Mouse (Mus musculus) brain, embryonic 14.5 days (tissue): ENCODE results near the gene Crat. TPM values are rescaled to one million over a fixed set of nuclear protein-coding genes. Genes with fewer than 3 reads are reported as not detected.

Experiments
- DNase-seq: peaks from one replicate; pipeline ENCODE4 v3.0.0-alpha.2; 2011; ENCODE audit warnings: low read depth
- CTCF ChIP-seq: fragments of 200-500 bp; IDR thresholded peaks from 2 replicates; pipeline ENCODE4 v1.5.1; 2012; ENCODE audit warnings: inconsistent platforms, mild to moderate bottlenecking, moderate library complexity, borderline replicate concordance; ENCODE audit not compliant: insufficient read depth, insufficient read length; ENCODE audit errors: extremely low read depth
- POLR2A ChIP-seq: fragments of 200-500 bp; IDR thresholded peaks from 2 replicates; pipeline ENCODE4 v1.6.1; 2012; ENCODE audit warnings: mild to moderate bottlenecking, inconsistent platforms, borderline replicate concordance; ENCODE audit not compliant: poor library complexity, insufficient read depth, insufficient read length, severe bottlenecking; ENCODE audit errors: extremely low read depth
- polyA plus RNA-seq: library from polyadenylated mRNA; depleted of rRNA; stranded (reverse); fragments of >200 nt; gene quantifications from 2 replicates; pipeline ENCODE4 v1.2.3, GENCODE M21; 2012

Gene Crat
- polyA plus RNA-seq, 1 experiment: 31.3 TPM

GRCm38 (mm10) chr2:30446891-30447826 is 31.5 kb upstream of the Crat start:
- DNase-seq: no peak
- TF ChIP-seq CTCF (no peak), POLR2A (no peak)

GRCm38 (mm10) chr2:30445312-30445711 is 29.7 kb upstream of the Crat start:
- DNase-seq: no peak
- no peak for TF ChIP-seq POLR2A

- TF ChIP-seq CTCF: no peak
- no peak for TF ChIP-seq POLR2A
- no peak for DNase-seq
These were observed 28.8 kb upstream of the Crat start for GRCm38 (mm10) chr2:30444450-30444849.

GRCm38 (mm10) chr2:30444006-30444405 is 28.4 kb upstream of the Crat start:
- TF ChIP-seq CTCF (no peak), POLR2A (no peak)
- no peak for DNase-seq

GRCm38 (mm10) chr2:30443281-30443680 is 27.7 kb upstream of the Crat start:
- no peak for TF ChIP-seq POLR2A
- no peak for TF ChIP-seq CTCF
- no peak for DNase-seq

- TF ChIP-seq POLR2A: no peak
- no peak for TF ChIP-seq CTCF
- DNase-seq: no peak
These were observed 26.9 kb upstream of the Crat start for GRCm38 (mm10) chr2:30442498-30442890.

- DNase-seq: peak; percentile 97
These were observed 26.2 kb upstream of the Crat start for GRCm38 (mm10) chr2:30441518-30442497.

GRCm38 (mm10) chr2:30440701-30441517 is 25.3 kb upstream of the Crat start:
- peak; percentile 89 for DNase-seq
- TF ChIP-seq POLR2A (no peak), CTCF (peak; percentile 81; the same call in 1 of the 2 replicates)

More at GRCm38 (mm10) chr2:30441518-30442497, 26.2 kb upstream of the Crat start:
- TF ChIP-seq POLR2A (no peak), CTCF (no peak)

GRCm38 (mm10) chr2:30440211-30440700 is 24.6 kb upstream of the Crat start:
- no peak for TF ChIP-seq POLR2A
- TF ChIP-seq CTCF: no peak
- DNase-seq: peak; percentile 39

- DNase-seq: no peak
- TF ChIP-seq POLR2A (no peak), CTCF (no peak)
These were observed 24.0 kb upstream of the Crat start for GRCm38 (mm10) chr2:30439631-30440030.
